Mouse (Mus musculus) forebrain, embryonic 11.5 days (tissue): ENCODE results near the gene Asic3. TPM values are rescaled to one million over a fixed set of nuclear protein-coding genes. Genes with fewer than 3 reads are reported as not detected.

ENCODE experiments used
- ATAC-seq: fragments of 200-750 bp; cut with Nextera tagmentation; replicated peaks from 2 replicates; pipeline ENCODE4 v1.8.0; 2017; ENCODE audit warnings: moderate TSS enrichment; ENCODE audit not compliant: low FRiP score
- DNase-seq: peaks from one replicate; pipeline ENCODE4 v3.0.0-alpha.2; 2017; ENCODE audit warnings: low spot score
- H3K27ac ChIP-seq: fragments of 300-500 bp; sonication (generic); 2 replicates; pipeline ENCODE4 v1.5.1; 2014; ENCODE audit warnings: low read depth, low read length
- H3K27me3 ChIP-seq: fragments of 300-500 bp; sonication (generic); 2 replicates; pipeline ENCODE4 v1.6.1; 2014; ENCODE audit warnings: mild to moderate bottlenecking, low read length, mixed read lengths; ENCODE audit not compliant: control insufficient read depth, insufficient read depth
- H3K36me3 ChIP-seq: fragments of 300-500 bp; sonication (generic); 2 replicates; pipeline ENCODE4 v1.6.1; 2014; ENCODE audit warnings: mild to moderate bottlenecking, low read length, moderate library complexity, mixed read lengths; ENCODE audit not compliant: control insufficient read depth, insufficient read depth
- H3K4me1 ChIP-seq: fragments of 300-500 bp; sonication (generic); replicated peaks from 2 replicates; pipeline ENCODE4 v1.6.1; 2014; ENCODE audit warnings: low read length, mixed read lengths; ENCODE audit not compliant: control insufficient read depth, insufficient read depth
- H3K4me2 ChIP-seq: fragments of 300-500 bp; sonication (generic); 2 replicates; pipeline ENCODE4 v1.6.1; 2014; ENCODE audit warnings: low read depth, mild to moderate bottlenecking, low read length, moderate library complexity, mixed read lengths; ENCODE audit not compliant: severe bottlenecking
- H3K4me3 ChIP-seq: fragments of 300-500 bp; sonication (generic); 2 replicates; pipeline ENCODE4 v1.5.1; 2014; ENCODE audit warnings: low read depth, low read length
- H3K9ac ChIP-seq: fragments of 300-500 bp; sonication (generic); 2 replicates; pipeline ENCODE4 v1.6.1; 2014; ENCODE audit warnings: low read length
- H3K9me3 ChIP-seq: fragments of 300-500 bp; sonication (generic); 2 replicates; pipeline ENCODE4 v1.6.1; 2016; ENCODE audit warnings: low read length, mixed read lengths; ENCODE audit not compliant: control insufficient read depth
- WGBS: fragments of 180-500 bp; shearing (Covaris S2); extraction: QIAGEN DNeasy Blood & Tissue Kit; methylation state at CpG from one replicate; pipeline ENCODE4 v1.1.7; 2014; 5-methylcytosine and 5-hydroxymethylcytosine counted together
- polyA plus RNA-seq: library from polyadenylated mRNA; unstranded; fragments of >200 nt; fragmentation: Nextera tagmentation; extraction: Ambion mirVana; gene quantifications from 2 replicates; pipeline ENCODE4 v1.2.1, GENCODE M21; 2014

The Asic3 gene
- polyA plus RNA-seq, 1 experiment from 2014 or later = not detected

- WGBS = under 1% methylated on average over 46 of the region's 46 CpGs
Observed at GRCm38 (mm10) chr5:24423129-24424003, 10.2 kb downstream of the Asic3 start, which contains the start of the genes Cdk5 and Slc4a2. TSS of gene Cdk5 (minus strand) at chr5:24423530. TSS of gene Slc4a2 (plus strand) at chr5:24423837.

GRCm38 (mm10) chr5:24424004-24424781, 11.0 kb downstream of the Asic3 start:
- ATAC-seq = no peak
- no peaks in the 10 kb centered on the region for H3K36me3 ChIP-seq
- H3K9me3 ChIP-seq = no peaks in the 10 kb centered on the region
- peaks cover 2% of the 10 kb centered on the region; the same call in 1 of the 2 replicates for H3K27me3 ChIP-seq
- 15% methylated on average over 21 of the region's 21 CpGs for WGBS
- DNase-seq = peak; percentile 69
- H3K27ac ChIP-seq = peak overlapping the region; percentile 77
- peaks cover 38% of the 10 kb centered on the region for H3K4me1 ChIP-seq
- peak overlapping the region; percentile 77 for H3K4me2 ChIP-seq
- peak overlapping the region; percentile 77 for H3K9ac ChIP-seq
- H3K4me3 ChIP-seq = peak overlapping the region; percentile 60

More at GRCm38 (mm10) chr5:24423129-24424003, 10.2 kb downstream of the Asic3 start, which contains the start of the genes Cdk5 and Slc4a2:
- Histone ChIP-seq H3K4me2 (peak within 1 kb of the TSS; percentile 77), H3K36me3 (no peaks in the 10 kb centered on the region), H3K9ac (peak within 1 kb of the TSS; percentile 82), H3K27ac (peak within 1 kb of the TSS; percentile 77), H3K27me3 (peaks cover 2% of the 10 kb centered on the region; the same call in 1 of the 2 replicates), H3K4me3 (peak within 1 kb of the TSS; percentile 60), H3K4me1 (peaks cover 35% of the 10 kb centered on the region), H3K9me3 (no peaks in the 10 kb centered on the region)
- peak; percentile 98 for DNase-seq
- peak; percentile 94 for ATAC-seq

- Histone ChIP-seq H3K9me3 (no peaks in the 10 kb centered on the region), H3K4me3 (peak overlapping the region; percentile 60), H3K4me2 (peak overlapping the region; percentile 77), H3K4me1 (peaks cover 38% of the 10 kb centered on the region), H3K27me3 (peaks cover 2% of the 10 kb centered on the region; the same call in 1 of the 2 replicates), H3K27ac (peak overlapping the region; percentile 21; the same call in 1 of the 2 replicates), H3K9ac (peak overlapping the region; percentile 64), H3K36me3 (no peaks in the 10 kb centered on the region; the same call in 1 of the 2 replicates)
- under 1% methylated on average over 47 of the region's 60 CpGs for WGBS
- ATAC-seq (no peak), DNase-seq (peak; percentile 91)
Observed at GRCm38 (mm10) chr5:24424861-24425411, 11.7 kb downstream of the Asic3 start.

GRCm38 (mm10) chr5:24425421-24426036, 12.3 kb downstream of the Asic3 start:
- peaks cover 38% of the 10 kb centered on the region for H3K4me1 ChIP-seq

GRCm38 (mm10) chr5:24426037-24426432, 12.8 kb downstream of the Asic3 start:
- Histone ChIP-seq H3K9ac (peak overlapping the region; percentile 64; the same call in 1 of the 2 replicates), H3K27me3 (peaks cover 2% of the 10 kb centered on the region; the same call in 1 of the 2 replicates), H3K4me3 (peak overlapping the region; percentile 60), H3K27ac (no peak overlapping the region), H3K36me3 (no peaks in the 10 kb centered on the region; the same call in 1 of the 2 replicates), H3K9me3 (no peaks in the 10 kb centered on the region), H3K4me2 (peak overlapping the region; percentile 77), H3K4me1 (peaks cover 38% of the 10 kb centered on the region)
- 1% methylated on average over 10 of the region's 10 CpGs for WGBS
- ATAC-seq (no peak), DNase-seq (peak; percentile 63)

More at GRCm38 (mm10) chr5:24425421-24426036, 12.3 kb downstream of the Asic3 start:
- under 1% methylated on average over 28 of the region's 30 CpGs for WGBS
- peak overlapping the region; percentile 60 for H3K4me3 ChIP-seq
- peak overlapping the region; percentile 64 for H3K9ac ChIP-seq
- ATAC-seq (0 out of 2 replicates have a peak, but pooled peaks have one; percentile 3), DNase-seq (no peak)
- peaks cover 2% of the 10 kb centered on the region; the same call in 1 of the 2 replicates for H3K27me3 ChIP-seq
- H3K9me3 ChIP-seq = no peaks in the 10 kb centered on the region
- H3K4me2 ChIP-seq = peak overlapping the region; percentile 77
- no peaks in the 10 kb centered on the region; the same call in 1 of the 2 replicates for H3K36me3 ChIP-seq
- H3K27ac ChIP-seq = peak overlapping the region; percentile 12; the same call in 1 of the 2 replicates

- DNase-seq = no peak
- Histone ChIP-seq H3K36me3 (peaks cover 3% of the 10 kb centered on the region; the same call in 1 of the 2 replicates), H3K4me2 (peak overlapping the region; percentile 77), H3K4me1 (peaks cover 38% of the 10 kb centered on the region), H3K27me3 (peaks cover 2% of the 10 kb centered on the region; the same call in 1 of the 2 replicates), H3K9ac (peak overlapping the region; percentile 64), H3K9me3 (no peaks in the 10 kb centered on the region), H3K4me3 (peak overlapping the region; percentile 60; the same call in 1 of the 2 replicates), H3K27ac (no peak overlapping the region)
- no peak for ATAC-seq
- 6% methylated on average over 9 of the region's 9 CpGs for WGBS
Observed at GRCm38 (mm10) chr5:24426556-24427284, 13.5 kb downstream of the Asic3 start.

GRCm38 (mm10) chr5:24427285-24427633, 14.1 kb downstream of the Asic3 start:
- ATAC-seq = no peak
- Histone ChIP-seq H3K27me3 (peaks cover 2% of the 10 kb centered on the region; the same call in 1 of the 2 replicates), H3K27ac (no peak overlapping the region), H3K9me3 (no peaks in the 10 kb centered on the region), H3K36me3 (peaks cover 3% of the 10 kb centered on the region; the same call in 1 of the 2 replicates), H3K4me3 (no peak overlapping the region), H3K9ac (peak overlapping the region; percentile 10), H3K4me1 (peaks cover 37% of the 10 kb centered on the region), H3K4me2 (peak overlapping the region; percentile 77; the same call in 1 of the 2 replicates)
- 14% methylated on average over 12 of the region's 12 CpGs for WGBS
- DNase-seq = no peak
